Mouse (Mus musculus) lung, adult 2 months (tissue): ENCODE results near the gene Xpr1.

Experiments used
- CTCF ChIP-seq: fragments of 200-500 bp; IDR thresholded peaks from 2 replicates; pipeline ENCODE4 v1.5.1; 2011; ENCODE audit warnings: mild to moderate bottlenecking, low read length, control low read depth; ENCODE audit not compliant: insufficient read depth
- POLR2A ChIP-seq: fragments of 200-500 bp; IDR thresholded peaks from 2 replicates; pipeline ENCODE4 v1.6.1; 2011; ENCODE audit warnings: low read depth, mild to moderate bottlenecking, control low read depth, low read length, borderline replicate concordance; ENCODE audit errors: extremely low read depth

GRCm38 (mm10) chr1:155293446-155293845, 123.8 kb downstream of the Xpr1 start:
- peak; percentile 45; the same call in 1 of the 2 replicates for TF ChIP-seq CTCF
- TF ChIP-seq POLR2A: no peak
